Mouse (Mus musculus) induced T-regulatory cell, adult 2 months (primary cell): ENCODE data around the gene Hist1h4i.
A peak's percentile ranks its signal among the peaks of the same experiment; 100 is the strongest.

Experiments
- DNase-seq: peaks from one replicate; pipeline ENCODE4 v3.0.0-alpha.2; 2012; ENCODE audit warnings: low read depth

Hist1h4i gene

DNA sequence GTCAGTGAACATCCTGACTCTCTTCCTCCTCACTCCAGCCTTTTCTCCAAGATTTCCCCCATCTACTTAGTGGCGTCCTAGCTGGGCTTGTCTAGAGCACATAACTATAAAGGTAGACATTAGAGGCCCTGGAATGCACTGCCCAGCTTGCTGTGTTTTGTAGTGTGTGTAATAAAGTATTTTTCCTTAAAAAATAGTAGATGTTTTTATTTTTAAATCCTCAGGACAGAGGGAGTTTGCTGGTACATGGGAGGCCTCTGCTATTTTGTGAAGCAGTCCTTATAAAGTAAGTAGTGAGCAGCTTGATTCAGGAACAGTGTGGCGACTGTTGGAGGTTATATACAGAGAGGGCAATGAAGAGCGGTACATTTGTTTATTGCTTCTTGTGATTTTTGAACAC lies 32.5 kb downstream of the Hist1h4i start:
- DNase-seq: no peak

DNA sequence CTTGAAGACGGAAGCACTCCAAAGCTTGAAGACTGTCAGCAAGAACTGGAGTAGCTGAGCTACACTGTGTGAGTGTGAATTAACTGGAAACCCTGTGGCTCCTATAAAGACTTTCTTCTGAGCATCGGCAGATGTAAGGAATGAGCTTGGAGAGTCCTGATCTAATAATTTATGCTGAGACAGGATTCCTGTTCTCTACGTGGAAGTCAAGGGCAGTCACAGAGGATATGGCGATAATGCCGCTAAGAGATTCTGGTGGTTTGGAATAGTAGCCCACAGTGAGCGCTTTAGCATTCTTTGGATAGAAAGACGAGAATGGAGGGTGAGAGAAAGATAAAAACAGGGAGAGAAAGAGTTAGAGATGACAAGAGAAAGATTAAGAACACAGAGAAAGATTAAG lies 33.3 kb downstream of the Hist1h4i start:
- no peak for DNase-seq

DNA sequence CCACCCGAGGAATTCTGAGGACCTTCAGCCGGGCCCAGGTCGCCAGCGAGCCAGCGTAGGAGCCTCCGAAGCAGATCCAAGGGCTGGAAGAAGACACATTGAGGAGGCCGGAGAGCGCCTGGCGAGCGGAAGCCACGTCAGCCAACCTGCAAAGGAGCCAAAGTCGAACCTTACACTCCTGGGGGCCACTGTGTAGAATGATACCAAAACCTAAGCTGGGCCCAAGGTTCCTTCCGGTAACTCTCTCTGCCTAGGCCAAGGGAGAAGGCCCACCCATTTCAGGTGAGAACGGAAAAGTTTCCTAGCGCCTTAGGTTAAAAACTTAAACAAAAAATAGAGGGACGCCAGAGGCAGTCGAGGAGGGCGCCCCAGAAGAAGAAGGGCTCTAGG lies 34.0 kb downstream of the Hist1h4i start:
- DNase-seq: no peak

DNA sequence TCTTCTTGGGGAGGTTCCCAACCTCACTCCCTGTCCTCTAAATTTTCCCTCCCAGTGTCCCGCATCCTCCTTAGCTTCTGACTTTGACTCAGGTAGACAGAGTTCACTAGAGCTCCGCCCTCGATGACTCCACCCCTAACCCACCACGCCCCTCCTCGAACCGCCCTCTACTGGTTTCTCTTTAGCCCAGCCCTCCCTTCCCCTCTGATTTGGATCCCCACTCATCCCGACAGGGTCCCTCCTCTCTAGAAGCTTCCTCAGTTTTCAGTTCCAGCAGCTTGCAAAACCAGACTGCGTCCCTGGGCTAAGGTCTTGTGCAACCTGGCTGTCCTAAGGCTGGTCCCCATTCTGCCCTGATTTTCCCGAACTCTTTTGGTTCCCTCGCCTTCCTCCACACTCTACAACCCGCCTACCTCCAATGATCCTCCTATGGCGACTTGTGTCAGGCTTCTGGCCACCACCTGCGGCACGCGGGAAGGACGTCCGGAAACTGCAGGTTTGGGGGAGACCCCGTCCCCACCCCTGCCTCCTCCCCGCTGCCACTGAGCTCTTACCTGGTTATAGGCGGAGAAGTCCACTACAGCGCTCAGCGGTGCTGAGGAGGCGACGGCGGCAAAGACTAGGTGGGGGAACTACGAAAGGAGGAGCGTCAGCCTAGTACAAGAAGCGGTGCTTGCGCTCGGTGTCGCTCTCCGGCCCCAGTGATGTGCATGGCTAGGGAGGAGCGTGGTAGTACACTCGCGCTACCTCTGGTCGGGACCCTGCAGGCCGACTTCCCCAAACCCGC lies 34.6 kb downstream of the Hist1h4i start:
- DNase-seq: peak; percentile 88

DNA sequence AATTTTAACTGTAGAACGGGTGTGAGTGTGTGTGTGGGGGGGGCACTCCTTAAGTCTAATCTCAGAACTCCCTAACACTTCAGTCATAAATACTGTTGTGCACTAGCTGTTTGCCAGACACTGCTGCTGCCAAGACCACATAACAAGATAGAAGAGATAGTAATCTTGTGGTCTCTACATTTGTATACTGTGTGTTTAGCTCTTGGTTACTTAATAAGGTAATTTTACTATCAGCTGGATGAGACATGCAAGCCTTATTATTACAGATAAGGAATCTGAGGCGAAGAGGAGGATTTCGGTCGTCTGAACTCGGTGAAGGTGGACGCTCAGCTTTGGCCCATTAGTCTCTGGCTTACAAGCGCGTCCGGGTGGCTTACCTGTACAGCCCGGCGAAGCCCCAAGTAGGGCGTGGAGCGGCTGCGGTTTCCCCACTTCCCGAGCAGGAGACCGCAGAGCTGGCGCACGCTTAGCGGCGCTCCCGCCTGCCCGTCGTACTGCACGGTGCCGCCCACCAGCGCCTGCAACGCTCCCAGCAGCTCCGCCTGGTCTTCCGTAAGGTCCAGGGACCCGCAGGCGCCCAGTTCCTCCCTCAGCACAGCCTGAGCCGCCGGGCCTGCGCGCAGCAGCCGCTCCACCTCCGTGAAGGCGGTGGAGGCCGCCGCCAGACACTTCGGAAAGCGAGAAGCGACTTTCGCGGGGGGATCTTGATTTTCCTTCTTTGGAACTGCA lies 35.4 kb downstream of the Hist1h4i start:
- peak; percentile 81 for DNase-seq

DNA sequence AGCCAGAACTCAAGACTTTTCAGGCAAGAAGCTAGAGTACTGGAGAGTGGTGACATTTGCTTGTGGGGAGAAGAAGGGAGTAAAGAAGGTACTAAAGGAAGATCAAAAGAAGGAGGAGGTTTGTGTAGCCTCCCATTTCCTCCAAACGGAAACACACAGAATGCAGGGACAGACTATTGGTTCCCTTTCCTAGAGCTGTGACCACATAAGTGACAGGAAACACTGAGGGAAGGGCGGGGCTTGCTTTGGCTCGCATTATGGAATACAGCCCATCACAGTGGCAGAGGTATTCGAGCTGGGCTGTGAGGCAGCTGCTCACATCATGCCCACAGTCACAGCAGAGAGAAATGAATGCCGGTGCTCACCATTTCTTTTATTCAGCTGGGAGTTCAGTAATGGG lies 39.3 kb downstream of the Hist1h4i start:
- DNase-seq: peak; percentile 64

DNA sequence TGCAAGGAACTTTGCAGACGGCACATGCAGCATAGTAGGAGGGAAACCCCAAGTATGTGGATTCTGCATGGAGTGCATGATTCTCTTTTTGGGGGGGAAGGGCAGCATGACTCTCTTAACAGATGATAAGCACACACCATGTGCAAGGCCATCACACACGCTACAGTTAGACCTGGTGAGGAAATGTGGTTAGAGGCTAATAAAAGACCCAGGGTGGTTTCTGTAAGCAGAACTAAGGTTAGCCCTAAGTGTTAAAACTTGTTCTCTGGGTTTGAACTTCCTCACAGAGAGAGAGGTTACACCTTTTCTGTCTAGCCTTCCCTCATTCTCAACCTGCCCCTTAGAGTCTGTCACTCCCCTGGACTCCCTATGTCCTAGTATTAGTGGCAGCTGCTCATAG lies 39.8 kb downstream of the Hist1h4i start:
- no peak for DNase-seq

DNA sequence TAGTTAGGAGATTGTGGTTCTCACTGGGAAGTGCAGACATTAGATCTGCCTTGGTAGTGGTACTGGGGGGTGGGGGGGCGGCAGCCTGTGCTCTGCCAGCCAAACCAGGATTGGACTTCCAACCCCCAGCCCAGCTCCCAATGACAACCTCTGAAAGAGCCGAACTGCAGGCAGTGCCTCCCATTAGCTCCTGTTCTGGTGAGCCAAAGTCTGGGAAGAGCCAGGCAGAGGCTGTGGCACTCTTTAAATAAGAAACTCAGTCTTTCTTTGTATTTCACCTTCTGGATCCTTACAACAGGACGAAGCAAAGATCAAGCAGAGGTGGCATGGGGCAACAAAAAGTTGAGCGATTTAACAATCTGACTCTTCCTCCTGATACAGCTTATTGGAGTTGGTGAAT lies 42.0 kb downstream of the Hist1h4i start:
- DNase-seq: no peak

DNA sequence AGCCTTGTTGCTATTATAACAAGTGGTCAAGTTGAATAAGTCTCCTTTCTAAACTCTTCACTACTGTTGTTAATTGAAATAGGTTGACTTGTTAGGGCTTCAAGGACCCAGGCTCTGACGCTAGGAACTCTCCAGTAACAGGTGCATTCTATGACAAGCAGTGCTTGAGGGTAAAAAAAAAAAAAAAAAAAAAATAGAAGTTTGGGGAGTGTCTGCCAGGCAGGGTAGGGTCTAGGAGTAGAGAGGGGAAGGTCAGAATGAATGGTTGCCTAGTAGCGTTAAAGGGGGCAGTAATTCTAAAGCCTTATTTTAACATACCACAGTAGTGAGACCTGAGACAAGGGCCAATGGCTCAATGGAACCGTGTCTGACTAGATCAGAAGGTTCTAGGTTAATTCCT lies 42.8 kb downstream of the Hist1h4i start:
- DNase-seq: no peak

DNA sequence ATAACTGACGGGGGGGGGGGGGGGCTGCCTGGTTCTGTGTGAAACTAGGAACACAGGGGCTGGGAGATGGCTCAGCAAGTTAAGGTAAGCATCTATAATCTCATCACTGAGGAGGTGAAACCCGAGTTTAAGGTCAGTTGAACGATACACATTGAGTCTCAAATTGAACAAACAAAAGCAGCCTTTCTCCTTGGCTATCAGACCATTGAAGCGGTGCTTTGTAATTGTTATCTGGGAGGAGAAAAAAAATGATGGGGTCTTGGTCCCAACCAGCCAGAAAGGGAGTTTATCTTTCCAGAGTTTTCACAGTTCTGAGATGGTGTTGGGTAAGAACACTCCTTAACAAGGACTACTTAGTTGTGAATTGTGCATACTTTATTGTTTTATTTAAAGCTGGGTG lies 43.3 kb downstream of the Hist1h4i start:
- DNase-seq: no peak

DNA sequence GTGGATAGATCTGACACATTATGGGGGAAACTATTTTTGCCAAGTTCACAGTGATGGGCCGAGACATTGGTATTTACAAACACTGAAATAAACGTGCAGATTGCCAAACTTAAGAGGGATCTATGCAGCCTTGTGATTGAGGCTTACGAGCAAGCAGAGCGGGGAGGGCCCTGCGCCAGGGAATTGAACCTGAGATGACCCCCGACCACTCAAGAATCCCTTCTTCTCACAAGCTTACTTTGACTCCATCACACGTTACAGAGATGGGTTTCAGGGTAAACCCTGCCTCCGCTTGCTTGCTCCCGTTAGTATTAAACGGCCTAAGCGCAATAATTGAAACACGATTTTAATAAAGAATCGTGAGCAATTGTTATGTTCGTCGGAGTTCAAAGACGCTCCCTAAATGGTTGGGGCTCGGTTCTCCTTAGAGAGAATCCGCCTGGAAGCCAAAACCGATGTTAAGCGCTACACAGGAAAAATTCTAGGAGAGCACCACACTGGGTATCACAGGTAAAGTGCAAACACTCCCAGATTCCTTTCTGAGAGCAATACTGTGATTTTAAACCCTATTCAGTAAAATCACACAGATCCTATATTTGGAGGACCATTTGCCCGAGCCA lies 43.9 kb downstream of the Hist1h4i start:
- DNase-seq: no peak

DNA sequence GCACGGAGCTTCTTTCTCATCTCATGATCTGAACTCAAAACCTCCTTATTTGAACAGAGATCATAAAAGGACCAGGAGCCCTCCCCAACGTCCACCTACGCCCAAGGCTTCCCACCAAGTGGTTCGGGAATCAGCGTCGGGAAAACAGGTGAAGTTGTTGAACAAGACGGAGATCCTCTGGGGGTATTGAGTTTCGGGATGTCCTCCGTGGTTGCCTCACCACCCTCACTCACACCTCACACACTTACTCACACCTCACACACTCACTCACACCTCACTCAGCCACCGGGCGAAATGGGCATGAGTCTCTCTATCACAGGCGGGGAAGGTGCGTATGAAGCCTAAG lies 44.3 kb downstream of the Hist1h4i start:
- DNase-seq: peak; percentile 46

DNA sequence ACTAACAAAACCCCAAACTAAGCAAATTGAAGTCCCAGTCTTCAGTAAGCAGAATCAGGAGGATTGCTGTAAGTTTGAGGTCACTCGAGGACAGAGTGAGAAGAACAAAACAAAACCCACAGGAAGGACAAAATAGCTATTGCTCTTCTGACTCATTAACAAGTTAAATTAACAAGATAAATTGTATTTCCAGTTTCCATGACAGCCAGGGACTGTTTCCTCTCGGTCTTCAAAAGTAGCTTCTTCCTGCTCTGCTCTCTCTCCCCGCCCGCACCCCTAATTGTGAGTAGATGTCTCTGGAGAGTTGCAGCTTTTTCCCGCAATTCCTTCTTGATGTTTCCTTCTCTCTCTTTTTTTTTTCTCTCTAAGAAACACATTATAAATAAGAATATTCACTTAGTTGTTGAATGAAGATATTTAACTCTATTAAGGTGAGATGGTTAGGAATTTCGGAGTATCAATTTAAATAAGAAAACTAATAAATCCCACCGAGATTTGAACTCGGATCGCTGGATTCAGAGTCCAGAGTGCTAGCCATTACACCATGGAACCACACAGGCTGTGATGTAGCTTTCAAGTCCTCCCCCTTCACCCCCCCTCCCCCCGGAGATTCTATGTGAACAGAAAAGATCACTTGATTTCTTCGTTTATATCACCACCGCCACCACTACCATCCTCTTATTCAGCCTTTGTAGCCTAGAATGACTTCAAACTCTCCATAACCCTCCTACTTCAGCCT lies 44.9 kb downstream of the Hist1h4i start:
- DNase-seq: peak; percentile 69

DNA sequence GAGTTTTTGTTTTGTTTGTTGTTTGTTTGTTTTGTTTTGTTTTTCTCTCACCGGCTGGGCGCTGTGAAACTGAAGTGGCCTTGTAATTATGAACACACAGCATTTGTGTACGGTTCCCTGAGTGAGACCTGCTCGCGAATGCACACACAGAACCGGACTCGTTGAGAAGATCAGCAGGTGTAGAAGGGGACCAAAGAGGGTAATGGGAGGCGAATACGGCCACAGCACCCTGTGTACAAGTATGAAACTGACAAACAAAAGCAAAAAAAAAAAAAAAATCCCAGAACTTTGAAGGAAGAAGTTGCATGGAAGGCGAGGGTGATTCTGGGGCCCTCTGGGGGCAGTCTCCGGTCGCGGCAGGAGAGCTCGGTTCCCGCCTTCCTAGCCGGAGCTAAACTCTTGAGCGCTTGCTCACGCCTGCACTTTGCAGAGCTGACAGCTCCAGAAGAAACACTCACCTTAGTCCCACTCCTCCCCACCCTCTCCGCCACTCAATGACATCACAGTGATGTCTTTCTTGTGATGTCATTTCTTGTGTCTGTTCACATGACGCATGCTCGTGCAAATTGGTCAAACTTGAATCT lies 45.7 kb downstream of the Hist1h4i start:
- DNase-seq: peak; percentile 70

DNA sequence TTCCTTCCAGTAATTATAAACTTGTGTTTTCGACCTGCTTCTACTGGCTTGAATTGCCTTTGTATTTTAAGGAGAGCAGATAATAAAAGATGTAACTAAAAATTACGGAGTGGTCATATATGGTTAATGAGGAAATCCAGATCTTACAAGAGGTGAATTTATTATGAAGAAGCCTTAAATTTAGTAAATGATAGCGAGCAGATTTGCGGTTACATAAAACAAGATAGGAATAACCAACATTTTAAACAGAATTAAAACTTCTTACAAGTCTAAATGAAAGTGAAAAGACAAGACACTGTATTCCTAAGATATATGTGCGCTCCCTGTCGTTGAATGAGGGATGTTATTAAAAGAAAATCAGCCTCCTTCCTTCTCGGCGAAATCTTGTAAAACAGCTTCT lies 46.3 kb downstream of the Hist1h4i start:
- DNase-seq: no peak

DNA sequence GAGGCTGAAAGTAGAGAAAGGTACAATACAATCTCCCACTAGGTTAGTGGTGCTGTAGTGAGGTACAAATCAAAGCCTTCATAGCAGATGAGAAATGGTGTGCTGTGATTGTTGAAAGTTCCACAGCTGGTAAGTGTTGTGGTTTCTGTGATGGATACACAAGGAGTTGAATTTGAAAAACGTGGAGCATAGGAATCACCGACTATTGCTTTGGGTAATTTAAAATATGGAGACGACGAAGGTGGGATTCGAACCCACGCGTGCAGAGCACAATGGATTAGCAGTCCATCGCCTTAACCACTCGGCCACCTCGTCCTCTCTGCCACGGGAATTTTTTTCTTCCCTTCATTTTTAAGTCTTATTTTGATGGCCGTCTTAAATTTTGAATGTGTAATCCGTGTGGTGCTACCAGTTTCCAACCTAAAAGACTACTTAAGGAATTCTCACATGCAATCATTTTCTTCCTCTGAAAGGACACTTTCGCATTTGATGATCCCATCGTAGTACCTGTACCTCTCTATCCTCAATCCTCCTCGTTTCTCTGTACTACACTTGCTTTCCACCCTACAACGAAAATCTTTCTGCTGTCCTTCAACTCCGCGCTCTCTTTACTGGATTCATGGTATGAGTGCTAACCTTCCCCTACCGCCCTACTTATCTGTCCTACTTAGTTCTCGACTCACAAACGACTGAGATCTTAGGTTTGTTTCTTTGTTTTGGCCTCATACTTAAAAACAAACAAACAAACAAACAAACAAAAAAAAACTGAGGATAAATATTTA lies 47.0 kb downstream of the Hist1h4i start:
- DNase-seq: peak; percentile 56

DNA sequence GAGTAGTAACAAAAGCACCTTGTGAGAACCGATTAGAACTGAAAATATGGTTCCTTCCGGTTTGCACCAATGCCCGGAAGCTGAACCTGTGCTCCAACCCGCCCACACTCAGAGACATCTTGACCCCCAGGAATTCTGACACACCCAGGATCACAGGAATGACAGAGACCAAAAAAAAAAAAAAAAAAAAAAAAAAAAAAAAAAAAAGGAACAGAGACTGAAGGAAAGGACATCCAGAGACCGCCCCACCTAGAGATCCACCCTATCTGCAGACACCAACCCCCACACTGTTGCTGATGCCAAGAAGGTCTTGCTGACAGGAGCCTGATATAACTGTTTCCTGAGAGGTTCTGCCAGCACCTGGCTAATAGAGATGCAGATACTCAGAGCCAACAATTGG lies 48.6 kb downstream of the Hist1h4i start:
- no peak for DNase-seq
